Mouse (Mus musculus): ENCODE measurements around the gene Vasp. TPM values are rescaled to one million over a fixed set of nuclear protein-coding genes. Genes with fewer than 3 reads are reported as not detected.
A peak's percentile ranks its signal among the peaks of the same experiment; 100 is the strongest.

The Vasp gene
- polyA plus RNA-seq, 1 experiment = 145 TPM

- no peaks in the 10 kb centered on the region for H3K36me3 ChIP-seq (ENCODE audit: control insufficient read depth, insufficient read depth)
- H3K27me3 ChIP-seq (ENCODE audit: control insufficient read depth, insufficient read depth, insufficient read length) = no peaks in the 10 kb centered on the region
- H3ac ChIP-seq (ENCODE audit: control insufficient read depth, insufficient read length, low read depth) = no peak overlapping the region
- H3K79me2 ChIP-seq (ENCODE audit: control insufficient read depth, insufficient read depth) = no peaks in the 10 kb centered on the region
- H3K79me3 ChIP-seq (ENCODE audit: low read depth) = no peaks in the 10 kb centered on the region
- TF ChIP-seq FOSL1 (IDR thresholded peaks at IDR 0.05; ENCODE audit: insufficient read depth, low read length, poor library complexity, severe bottlenecking) = no peak
- no peak for TF ChIP-seq MAX (IDR thresholded peaks at IDR 0.05)
- no peak for TF ChIP-seq USF1 (IDR thresholded peaks at IDR 0.05; ENCODE audit: low read depth)
- TF ChIP-seq MYOD1 (IDR thresholded peaks at IDR 0.05; ENCODE audit: control insufficient read depth, insufficient read length, low read depth) = no peak
- TF ChIP-seq CEBPB (IDR thresholded peaks at IDR 0.05; ENCODE audit: low read depth) = no peak
- TF ChIP-seq MYOG (IDR thresholded peaks at IDR 0.05; ENCODE audit: control insufficient read depth, extremely low read depth, insufficient read length) = no peak
- TF ChIP-seq CTCF (IDR thresholded peaks at IDR 0.05; ENCODE audit: control insufficient read depth, insufficient read depth, insufficient read length) = no peak
- no peak overlapping the region for H3K4me3 ChIP-seq (ENCODE audit: insufficient read depth, poor library complexity, severe bottlenecking)
These were observed 25.4 kb upstream of the Vasp start for GRCm38 (mm10) chr7:19297034-19297433.

DNA sequence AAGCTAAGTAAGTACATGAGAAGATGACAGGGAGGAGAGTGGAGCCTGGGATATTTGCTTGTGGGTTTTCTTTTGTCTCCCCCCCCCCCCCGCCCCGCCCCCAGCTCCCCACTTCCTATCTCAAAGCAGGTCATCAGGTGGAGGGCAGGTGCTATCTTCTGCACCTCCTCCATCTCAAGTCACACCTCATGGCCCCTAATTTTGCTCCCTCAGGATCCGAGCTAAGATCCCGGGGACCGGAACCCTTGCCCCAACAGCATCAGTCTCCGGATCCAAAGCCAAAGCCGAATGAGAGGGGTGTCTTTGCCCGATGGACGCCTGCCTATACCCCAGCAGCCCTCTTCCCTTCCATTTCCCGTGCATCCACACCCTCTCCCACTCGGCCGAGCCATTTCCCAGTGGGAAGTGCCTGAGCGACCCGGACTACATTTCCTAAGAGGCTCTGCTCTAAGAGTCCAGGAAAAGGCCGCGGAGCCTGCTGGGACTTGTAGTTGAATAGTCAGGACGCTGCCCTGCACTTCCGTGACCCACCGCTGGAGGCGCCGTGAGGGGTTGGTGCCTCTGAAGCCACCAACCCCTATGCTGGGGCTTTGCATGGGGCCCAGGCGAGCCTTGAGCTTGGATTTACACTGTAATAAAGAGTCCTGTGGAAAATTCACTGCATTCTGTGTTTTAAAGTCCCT, 24.0 kb upstream of the Vasp start:
- H3K4me3 ChIP-seq (ENCODE audit: insufficient read depth, poor library complexity, severe bottlenecking) = no peak overlapping the region
- TF ChIP-seq FOSL1 (IDR thresholded peaks at IDR 0.05; ENCODE audit: insufficient read depth, low read length, poor library complexity, severe bottlenecking) = no peak
- peak; percentile 69 for TF ChIP-seq CTCF (IDR thresholded peaks at IDR 0.05; ENCODE audit: control insufficient read depth, insufficient read depth, insufficient read length)
- no peaks in the 10 kb centered on the region for H3K36me3 ChIP-seq (ENCODE audit: control insufficient read depth, insufficient read depth)
- H3K27me3 ChIP-seq (ENCODE audit: control insufficient read depth, insufficient read depth, insufficient read length) = no peaks in the 10 kb centered on the region
- no peak overlapping the region for H3ac ChIP-seq (ENCODE audit: control insufficient read depth, insufficient read length, low read depth)
- H3K79me2 ChIP-seq (ENCODE audit: control insufficient read depth, insufficient read depth) = no peaks in the 10 kb centered on the region
- H3K79me3 ChIP-seq (ENCODE audit: low read depth) = no peaks in the 10 kb centered on the region

DNA sequence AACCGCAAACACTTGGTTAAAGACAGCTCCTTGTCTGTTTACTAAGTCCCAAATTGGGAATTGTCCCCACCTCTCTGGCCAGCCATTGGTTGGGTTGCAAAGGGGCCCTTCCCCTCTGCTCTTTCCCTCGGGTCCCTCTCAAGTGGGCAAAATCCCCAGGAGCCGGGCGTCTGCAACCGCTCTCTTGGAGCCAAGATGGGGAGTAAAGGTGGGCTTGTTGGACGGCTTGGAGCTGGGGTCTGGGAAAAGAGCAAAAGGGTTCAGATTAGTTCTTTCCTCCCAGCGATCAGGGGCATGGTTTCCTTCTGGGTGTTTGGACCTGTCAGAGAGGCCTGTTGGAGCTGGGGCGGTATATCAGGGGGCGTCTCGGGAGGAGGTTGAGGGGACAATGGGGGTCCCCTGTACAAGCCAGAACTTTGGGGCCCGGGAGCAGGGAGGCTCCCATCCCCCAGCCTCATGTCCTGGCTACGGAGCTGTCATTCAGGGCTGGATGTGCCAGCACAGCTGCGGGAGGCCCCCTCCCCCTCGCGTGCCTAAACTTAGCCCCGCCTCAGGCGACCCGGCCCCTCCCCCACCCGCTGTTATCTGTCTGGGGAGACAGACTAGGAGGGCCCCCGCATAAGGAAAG, 19.5 kb upstream of the Vasp start:
- no peaks in the 10 kb centered on the region for H3K79me3 ChIP-seq (ENCODE audit: low read depth)
- H3ac ChIP-seq (ENCODE audit: control insufficient read depth, insufficient read length, low read depth) = peak overlapping the region; percentile 41
- no peaks in the 10 kb centered on the region for H3K36me3 ChIP-seq (ENCODE audit: control insufficient read depth, insufficient read depth)
- no peaks in the 10 kb centered on the region for H3K79me2 ChIP-seq (ENCODE audit: control insufficient read depth, insufficient read depth)
- peak overlapping the region; percentile 30 for H3K4me3 ChIP-seq (ENCODE audit: insufficient read depth, poor library complexity, severe bottlenecking)
- TF ChIP-seq FOSL1 (IDR thresholded peaks at IDR 0.05; ENCODE audit: insufficient read depth, low read length, poor library complexity, severe bottlenecking) = no peak
- no peak for TF ChIP-seq CTCF (IDR thresholded peaks at IDR 0.05; ENCODE audit: control insufficient read depth, insufficient read depth, insufficient read length)
- TF ChIP-seq MYOD1 (IDR thresholded peaks at IDR 0.05; ENCODE audit: control insufficient read depth, insufficient read length, low read depth) = peak; percentile 92
- H3K27me3 ChIP-seq (ENCODE audit: control insufficient read depth, insufficient read depth, insufficient read length) = no peaks in the 10 kb centered on the region

GRCm38 (mm10) chr7:19284763-19285162, 13.1 kb upstream of the Vasp start:
- H3K36me3 ChIP-seq (ENCODE audit: control insufficient read depth, insufficient read depth) = no peaks in the 10 kb centered on the region
- H3K79me3 ChIP-seq (ENCODE audit: low read depth) = no peaks in the 10 kb centered on the region
- no peak overlapping the region for H3K4me3 ChIP-seq (ENCODE audit: insufficient read depth, poor library complexity, severe bottlenecking)
- no peak overlapping the region for H3ac ChIP-seq (ENCODE audit: control insufficient read depth, insufficient read length, low read depth)
- no peaks in the 10 kb centered on the region for H3K79me2 ChIP-seq (ENCODE audit: control insufficient read depth, insufficient read depth)
- TF ChIP-seq CTCF (IDR thresholded peaks at IDR 0.05; ENCODE audit: control insufficient read depth, insufficient read depth, insufficient read length) (peak; percentile 18), MAX (IDR thresholded peaks at IDR 0.05) (no peak)
- peaks cover 2% of the 10 kb centered on the region for H3K27me3 ChIP-seq (ENCODE audit: control insufficient read depth, insufficient read depth, insufficient read length)

- TF ChIP-seq MAX (IDR thresholded peaks at IDR 0.05) = no peak
- no peak for TF ChIP-seq MYOD1 (IDR thresholded peaks at IDR 0.05; ENCODE audit: control insufficient read depth, insufficient read length, low read depth)
- no peak for TF ChIP-seq CEBPB (IDR thresholded peaks at IDR 0.05; ENCODE audit: low read depth)
- TF ChIP-seq FOSL1 (IDR thresholded peaks at IDR 0.05; ENCODE audit: insufficient read depth, low read length, poor library complexity, severe bottlenecking) = no peak
- TF ChIP-seq CTCF (IDR thresholded peaks at IDR 0.05; ENCODE audit: control insufficient read depth, insufficient read depth, insufficient read length) = no peak
- no peak for TF ChIP-seq MYOG (IDR thresholded peaks at IDR 0.05; ENCODE audit: control insufficient read depth, extremely low read depth, insufficient read length)
- TF ChIP-seq USF1 (IDR thresholded peaks at IDR 0.05; ENCODE audit: low read depth) = no peak
- H3K36me3 ChIP-seq (ENCODE audit: control insufficient read depth, insufficient read depth) = no peaks in the 10 kb centered on the region
- H3K79me2 ChIP-seq (ENCODE audit: control insufficient read depth, insufficient read depth) = no peaks in the 10 kb centered on the region
- no peaks in the 10 kb centered on the region for H3K79me3 ChIP-seq (ENCODE audit: low read depth)
- no peak overlapping the region for H3ac ChIP-seq (ENCODE audit: control insufficient read depth, insufficient read length, low read depth)
- no peak overlapping the region for H3K4me3 ChIP-seq (ENCODE audit: insufficient read depth, poor library complexity, severe bottlenecking)
- peaks cover 13% of the 10 kb centered on the region for H3K27me3 ChIP-seq (ENCODE audit: control insufficient read depth, insufficient read depth, insufficient read length)
These were observed 11.8 kb upstream of the Vasp start for GRCm38 (mm10) chr7:19283406-19283804.

- peaks cover 18% of the 10 kb centered on the region for H3K27me3 ChIP-seq (ENCODE audit: control insufficient read depth, insufficient read depth, insufficient read length)
These were observed 11.3 kb upstream of the Vasp start for GRCm38 (mm10) chr7:19282791-19283405.

More at GRCm38 (mm10) chr7:19282791-19283405, 11.3 kb upstream of the Vasp start:
- Histone ChIP-seq H3K79me3 (ENCODE audit: low read depth) (no peaks in the 10 kb centered on the region), H3K79me2 (ENCODE audit: control insufficient read depth, insufficient read depth) (no peaks in the 10 kb centered on the region), H3K4me3 (ENCODE audit: insufficient read depth, poor library complexity, severe bottlenecking) (peak overlapping the region; percentile 21), H3K36me3 (ENCODE audit: control insufficient read depth, insufficient read depth) (no peaks in the 10 kb centered on the region), H3ac (ENCODE audit: control insufficient read depth, insufficient read length, low read depth) (peak overlapping the region; percentile 44)
- TF ChIP-seq FOSL1 (IDR thresholded peaks at IDR 0.05; ENCODE audit: insufficient read depth, low read length, poor library complexity, severe bottlenecking) = no peak
- no peak for TF ChIP-seq USF1 (IDR thresholded peaks at IDR 0.05; ENCODE audit: low read depth)
- TF ChIP-seq CEBPB (IDR thresholded peaks at IDR 0.05; ENCODE audit: low read depth) = no peak
- TF ChIP-seq MYOD1 (IDR thresholded peaks at IDR 0.05; ENCODE audit: control insufficient read depth, insufficient read length, low read depth) = no peak
- no peak for TF ChIP-seq MAX (IDR thresholded peaks at IDR 0.05)
- TF ChIP-seq CTCF (IDR thresholded peaks at IDR 0.05; ENCODE audit: control insufficient read depth, insufficient read depth, insufficient read length) = no peak
- no peak for TF ChIP-seq MYOG (IDR thresholded peaks at IDR 0.05; ENCODE audit: control insufficient read depth, extremely low read depth, insufficient read length)

Data from C2C12 (cell line).